Mouse (Mus musculus) ovary, postnatal 10 days (tissue): ENCODE measurements around the gene Agpat1.

Source experiments
- DNase-seq: peaks from one replicate; pipeline ENCODE4 v3.0.0; 2022; ENCODE audit warnings: low spot score

Agpat1 gene

DNA sequence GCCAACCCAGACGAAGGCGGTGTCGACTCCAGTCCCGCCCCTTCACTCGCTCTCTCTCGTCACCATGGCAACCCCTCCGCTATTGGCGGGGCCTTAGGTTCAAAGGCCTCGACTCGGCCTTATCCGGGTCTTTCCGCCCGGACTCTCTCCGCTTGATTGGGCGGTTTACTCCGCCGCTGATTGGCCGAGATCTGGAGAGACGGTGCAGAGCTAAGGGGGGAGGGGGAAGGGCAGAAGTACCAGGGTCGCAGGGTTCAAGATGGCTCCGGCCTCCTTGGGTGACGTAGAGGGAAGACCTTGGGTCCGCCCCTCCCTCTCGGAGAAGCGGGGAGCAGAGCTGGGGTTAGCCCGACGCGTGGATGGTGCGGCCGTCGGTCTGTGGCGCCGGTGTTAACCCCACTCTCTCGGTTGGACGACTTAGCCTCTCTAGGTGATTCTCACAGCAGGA, at the start of gene Agpat1:
TSS of gene Agpat1 (plus strand) at position 202 of the 448 bp plus-strand sequence.
- DNase-seq, result peak; percentile 98

GRCm38 (mm10) chr17:34555483-34555882, 48.6 kb upstream of the Agpat1 start:
- peak; percentile 64 for DNase-seq

DNA sequence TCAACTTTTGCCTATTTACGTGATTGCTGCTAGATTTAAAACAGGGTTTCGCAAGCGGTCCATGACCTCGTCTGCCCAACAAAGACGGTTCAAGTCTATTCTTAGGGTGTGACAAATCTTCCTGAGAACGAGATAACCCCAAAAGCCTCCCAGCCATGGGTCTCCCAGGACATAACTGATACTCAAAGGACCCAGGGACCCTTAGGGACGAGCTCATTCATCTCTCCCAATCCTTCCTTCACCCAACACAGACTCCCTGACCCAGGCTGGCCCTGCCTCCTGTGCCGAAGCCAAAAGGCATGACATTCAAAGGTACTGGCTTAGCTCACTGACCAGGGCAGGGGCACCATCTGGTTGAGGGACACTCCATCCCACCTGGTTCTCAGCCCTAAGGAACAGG, 47.7 kb upstream of the Agpat1 start:
- no peak for DNase-seq

DNA sequence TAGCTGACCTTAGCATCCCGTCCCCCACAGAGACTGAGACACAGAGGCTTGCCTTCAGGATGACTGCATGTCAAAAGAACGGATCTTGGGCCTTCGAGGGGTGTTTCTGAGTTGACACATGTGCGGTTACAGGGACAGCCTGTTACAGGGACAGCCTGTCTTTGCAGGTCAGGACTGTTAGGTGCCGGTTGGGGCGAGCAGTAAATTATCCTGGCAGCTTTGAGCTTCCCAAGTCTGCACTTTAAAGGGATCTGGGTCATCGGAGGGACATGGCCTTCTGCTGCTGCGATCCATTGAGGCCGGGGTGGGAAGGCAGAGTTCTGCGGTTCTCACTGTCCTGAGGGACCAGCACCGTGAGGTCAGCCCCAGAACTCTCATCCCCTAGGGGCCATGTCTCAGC, 46.7 kb upstream of the Agpat1 start:
- no peak for DNase-seq

- DNase-seq, result no peak
These were observed 44.9 kb upstream of the Agpat1 start for GRCm38 (mm10) chr17:34559116-34559515.

DNA sequence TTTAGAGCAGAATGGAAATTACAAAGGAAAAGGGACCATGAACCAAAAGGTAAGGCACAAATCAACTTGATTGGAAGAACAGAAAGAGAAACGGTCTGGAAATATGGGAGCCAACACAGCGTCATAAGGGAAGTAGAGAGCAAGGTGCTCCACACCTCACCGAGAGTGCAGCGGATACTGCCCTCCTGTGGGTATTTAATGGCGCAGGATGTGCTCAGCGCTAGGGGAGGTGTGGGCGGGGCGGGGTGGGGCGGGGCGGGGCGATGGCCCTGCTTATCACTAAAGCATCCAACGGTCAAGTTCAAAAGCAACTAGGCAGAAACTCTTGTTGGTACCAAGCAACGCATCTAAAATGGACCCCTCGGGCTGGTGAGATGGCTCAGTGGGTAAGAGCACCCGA, 44.2 kb upstream of the Agpat1 start:
- DNase-seq, result no peak

GRCm38 (mm10) chr17:34560438-34560837, 43.6 kb upstream of the Agpat1 start:
- DNase-seq, result no peak

- DNase-seq, result no peak
These were observed 42.9 kb upstream of the Agpat1 start for GRCm38 (mm10) chr17:34561200-34561599.

- DNase-seq, result no peak
These were observed 41.5 kb upstream of the Agpat1 start for GRCm38 (mm10) chr17:34562595-34562994.

DNA sequence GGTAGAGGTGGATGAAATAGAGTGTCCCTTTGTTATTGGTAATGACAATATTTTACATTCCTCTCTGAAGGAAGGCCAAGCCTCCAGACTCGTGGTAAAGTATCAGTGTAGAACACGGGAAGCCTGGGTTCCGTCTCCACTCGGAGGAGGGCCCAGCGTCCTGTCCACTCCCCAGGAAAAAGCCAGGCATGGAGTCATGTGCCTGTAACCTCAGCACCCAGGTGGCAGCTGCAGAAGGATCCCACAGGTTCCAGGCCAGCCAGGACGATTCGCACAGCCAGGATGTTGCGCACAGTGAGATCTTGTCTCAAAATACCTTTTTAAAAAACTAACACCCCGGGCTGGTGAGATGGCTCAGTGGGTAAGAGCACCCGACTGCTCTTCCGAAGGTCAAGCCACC, 40.7 kb upstream of the Agpat1 start:
- no peak for DNase-seq

DNA sequence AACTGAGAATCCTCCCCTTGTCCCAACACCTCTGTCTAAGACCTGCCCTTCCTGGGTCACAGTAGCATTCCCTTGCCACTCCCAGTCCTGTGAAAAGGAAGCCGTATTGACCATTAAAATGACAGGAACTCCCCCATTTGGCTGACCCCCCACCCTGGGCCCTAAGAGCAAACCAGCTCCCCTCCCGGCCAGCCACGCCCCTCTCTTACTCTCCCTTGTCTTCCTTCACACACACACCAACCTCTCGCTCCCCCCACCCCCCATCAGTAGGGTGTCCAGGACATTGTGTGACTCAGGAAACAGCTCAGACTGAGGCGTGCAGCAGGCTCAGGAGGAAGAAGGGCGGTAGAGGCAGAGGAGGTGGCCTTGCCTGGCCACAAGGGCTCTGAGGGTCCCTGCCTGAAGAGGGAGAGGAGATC, 40.0 kb upstream of the Agpat1 start, which contains the start of gene Notch4:
TSS of gene Notch4 (plus strand) at position 266 of the 419 bp plus-strand sequence.
- DNase-seq, result no peak

GRCm38 (mm10) chr17:34564796-34565195, 39.3 kb upstream of the Agpat1 start:
- DNase-seq, result no peak

GRCm38 (mm10) chr17:34567311-34567710, 36.8 kb upstream of the Agpat1 start:
- DNase-seq, result no peak

- no peak for DNase-seq
These were observed 35.6 kb upstream of the Agpat1 start for GRCm38 (mm10) chr17:34568421-34568820.

- no peak for DNase-seq
These were observed 34.1 kb upstream of the Agpat1 start for GRCm38 (mm10) chr17:34569919-34570318.

- no peak for DNase-seq
These were observed 32.2 kb upstream of the Agpat1 start for GRCm38 (mm10) chr17:34571875-34572274.

- no peak for DNase-seq
These were observed 31.7 kb upstream of the Agpat1 start for GRCm38 (mm10) chr17:34572361-34572760.

- DNase-seq, result no peak
These were observed 27.5 kb upstream of the Agpat1 start for GRCm38 (mm10) chr17:34576577-34576976.

DNA sequence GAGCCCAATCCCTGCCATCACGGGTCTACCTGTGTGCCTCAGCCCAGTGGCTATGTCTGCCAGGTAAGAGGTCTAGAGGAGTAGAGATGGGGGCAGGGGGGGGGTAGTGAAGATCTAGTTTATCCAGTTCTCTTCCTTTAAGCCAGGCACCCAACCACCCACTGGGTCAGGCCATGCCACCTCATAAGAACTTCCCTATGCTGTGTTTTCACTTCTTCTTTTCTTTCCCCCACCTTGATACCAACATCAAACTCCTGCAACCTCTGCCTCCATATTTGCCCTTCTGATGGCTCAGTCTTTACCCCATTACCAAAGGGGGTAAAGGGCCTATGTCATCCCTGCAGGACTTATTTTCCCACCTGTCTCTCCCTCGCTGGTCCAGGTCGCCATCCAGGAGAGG, 26.0 kb upstream of the Agpat1 start:
- no peak for DNase-seq

- DNase-seq, result no peak
These were observed 21.5 kb upstream of the Agpat1 start for GRCm38 (mm10) chr17:34582528-34582927.

GRCm38 (mm10) chr17:34583397-34583796, 20.7 kb upstream of the Agpat1 start:
- DNase-seq, result no peak

GRCm38 (mm10) chr17:34583819-34584218, 20.2 kb upstream of the Agpat1 start:
- no peak for DNase-seq

- no peak for DNase-seq
These were observed 18.9 kb upstream of the Agpat1 start for GRCm38 (mm10) chr17:34585121-34585520.

GRCm38 (mm10) chr17:34585877-34586771, 17.9 kb upstream of the Agpat1 start:
- DNase-seq, result no peak
